Mouse (Mus musculus) forelimb bud, embryonic 11.5 days (tissue): ENCODE measurements around the gene Rhbdl1.

Experiments used
- DNase-seq: peaks from one replicate; pipeline ENCODE4 v3.0.0-alpha.2; 2012; ENCODE audit warnings: low read depth, low spot score

Rhbdl1 gene

GRCm38 (mm10) chr17:25794998-25795397 is 42.1 kb downstream of the Rhbdl1 start:
- no peak for DNase-seq

GRCm38 (mm10) chr17:25794197-25794596 is 42.9 kb downstream of the Rhbdl1 start:
- DNase-seq, result no peak

- peak; percentile 46 for DNase-seq
Measured at GRCm38 (mm10) chr17:25792615-25793014, 44.5 kb downstream of the Rhbdl1 start, which contains the start of gene Fam173a. Gene Fam173a (minus strand): TSS chr17:25792901.

GRCm38 (mm10) chr17:25791843-25792527 is 45.1 kb downstream of the Rhbdl1 start:
- DNase-seq, result peak; percentile 81

GRCm38 (mm10) chr17:25791320-25791842 is 45.7 kb downstream of the Rhbdl1 start:
- DNase-seq, result no peak

- DNase-seq, result no peak
Measured at GRCm38 (mm10) chr17:25786781-25787504, 50.2 kb downstream of the Rhbdl1 start.

DNA sequence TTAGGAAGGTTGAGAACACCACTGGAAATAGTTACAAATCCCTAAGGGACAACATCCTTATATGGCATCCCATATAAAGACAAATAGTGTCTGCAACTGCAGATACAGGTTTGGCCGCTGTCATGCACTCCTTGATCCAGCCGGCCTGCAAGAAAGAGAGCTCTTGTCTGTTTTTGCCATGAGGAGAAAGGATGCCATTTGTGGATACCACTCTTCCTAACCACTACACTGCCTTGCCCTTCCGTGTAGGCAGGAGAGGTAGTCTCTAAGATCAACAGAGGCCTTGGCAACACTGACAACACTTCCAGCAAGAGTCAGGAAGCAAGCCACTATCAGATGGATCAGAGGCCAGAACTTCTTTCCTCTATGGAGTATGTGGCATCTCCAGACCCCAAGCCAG is 50.8 kb downstream of the Rhbdl1 start, which contains the start of gene Ccdc78:
Gene Ccdc78, plus strand, starts transcription at position 301 of the 400 bp plus-strand sequence.
- no peak for DNase-seq

GRCm38 (mm10) chr17:25785281-25785745 is 51.8 kb downstream of the Rhbdl1 start, which contains the start of gene Haghl:
Gene Haghl (minus strand): TSS chr17:25785673.
- DNase-seq, result peak; percentile 98
